Mouse (Mus musculus) C3H10T1/2 (cell line): Measurements from ENCODE around the gene Drc1. TPM values are rescaled to one million over a fixed set of nuclear protein-coding genes. Genes with fewer than 3 reads are reported as not detected.

Source experiments
- polyA plus RNA-seq, 2 experiments: library from polyadenylated mRNA; unstranded; fragments of >200 nt; fragmentation: generic; extraction: Trizol; gene quantifications; one replicate each; pipeline ENCODE4 v1.2.1; 2012; ENCODE audit warnings: missing spikeins in 2 of 2

Drc1 gene
- under 1 TPM; 0.02 to 0.04 TPM for polyA plus RNA-seq

GRCm38 (mm10) chr5:30281291-30281732 lies at the start of gene Drc1:
Gene Drc1, plus strand, starts transcription at chr5:30281388.

GRCm38 (mm10) chr5:30232271-30232971 lies 48.8 kb upstream of the Drc1 start, which contains the start of gene Selenoi:
Gene Selenoi, plus strand, starts transcription at chr5:30232581.

Other genes with a start within 250 kb of the Drc1 start
- gene Tyms, start 207.8 kb upstream of the Drc1 start, polyA plus RNA-seq: 10 to 100 TPM; 57.6 to 59.0 TPM
- under 1 TPM; 0.18 to 0.28 TPM for gene Garem2, start 176.2 kb upstream of the Drc1 start, polyA plus RNA-seq
- gene 3110082J24Rik, start 175.3 kb upstream of the Drc1 start, polyA plus RNA-seq: under 1 TPM; 0.11 to 0.14 TPM
- gene Hadha, start 126.2 kb upstream of the Drc1 start, polyA plus RNA-seq: 100 to 1,000 TPM in 1 of 2 experiments, 10 to 100 TPM in 1; 44.5 to 150 TPM
- gene Hadhb, start 126.1 kb upstream of the Drc1 start, polyA plus RNA-seq: 10 to 100 TPM; 13.6 to 45.2 TPM
- gene Adgrf3, start 75.7 kb upstream of the Drc1 start, polyA plus RNA-seq: under 1 TPM in 1 of 2 experiments, not detected in 1; 0.08 TPM
- 1 to 10 TPM; 2.1 to 5.2 TPM for gene Selenoi, start 48.8 kb upstream of the Drc1 start, polyA plus RNA-seq
- gene Otof, start 180.5 kb downstream of the Drc1 start, polyA plus RNA-seq: not detected
- gene 1700001C02Rik, start 184.7 kb downstream of the Drc1 start, polyA plus RNA-seq: not detected